Mouse (Mus musculus) CH12.LX (cell line): ENCODE data around the gene Prmt3. TPM values are rescaled to one million over a fixed set of nuclear protein-coding genes. Genes with fewer than 3 reads are reported as not detected.
A peak's percentile ranks its signal among the peaks of the same experiment; 100 is the strongest.

Experiments
- DNase-seq: peaks from one replicate; pipeline ENCODE4 v3.0.0-alpha.2; 2013; ENCODE audit errors: extremely low read depth
- H3K27ac ChIP-seq: 2 replicates; pipeline ENCODE4 v1.5.1; 2012; ENCODE audit warnings: low read depth, mild to moderate bottlenecking, control low read depth, moderate library complexity; ENCODE audit not compliant: insufficient read depth
- H3K27me3 ChIP-seq: replicated peaks from 2 replicates; pipeline ENCODE3; 2012; ENCODE audit warnings: inconsistent platforms
- H3K36me3 ChIP-seq, 2 experiments: replicated peaks in 1 of 2; 2 replicates each; pipeline versions ENCODE3 to v1.6.1; 2012; ENCODE audit warnings: inconsistent platforms in 1 of 2, low read length in 1 of 2, mild to moderate bottlenecking in 1 of 2, mixed read lengths in 1 of 2, moderate library complexity in 1 of 2; ENCODE audit not compliant: control insufficient read depth in 1 of 2, insufficient read depth in 1 of 2
- H3K4me1 ChIP-seq, 2 experiments: 2 replicates each; pipeline ENCODE4 v1.6.1; 2012; ENCODE audit warnings: inconsistent platforms in 1 of 2, moderate library complexity in 1 of 2; ENCODE audit not compliant: insufficient read depth in 2 of 2, control insufficient read depth in 1 of 2
- H3K4me2 ChIP-seq: 2 replicates; pipeline ENCODE4 v1.6.1; 2012; ENCODE audit warnings: low read depth, mild to moderate bottlenecking, control low read depth; ENCODE audit not compliant: poor library complexity, insufficient read depth, severe bottlenecking
- H3K4me3 ChIP-seq, 3 experiments: fragments of 150-350 bp in 1 of 3; sonication (generic) in 1 of 3; replicated peaks in 1 of 3; 2 replicates each; pipeline versions ENCODE3 to v1.5.1; 2011 to 2012; ENCODE audit warnings: low read depth in 2 of 3, low read length in 2 of 3, mild to moderate bottlenecking in 2 of 3, moderate library complexity in 2 of 3, control low read depth in 1 of 3, improper control_type of control experiment in 1 of 3, inconsistent platforms in 1 of 3, mixed read lengths in 1 of 3; ENCODE audit not compliant: poor library complexity in 1 of 3
- H3K79me2 ChIP-seq: replicated peaks from 2 replicates; pipeline ENCODE4 v1.6.1; 2012; ENCODE audit warnings: mild to moderate bottlenecking, moderate library complexity; ENCODE audit not compliant: control insufficient read depth, poor library complexity, insufficient read depth, severe bottlenecking; ENCODE audit errors: extremely low read depth
- H3K9ac ChIP-seq: 2 replicates; pipeline ENCODE4 v1.6.1; 2012; ENCODE audit warnings: low read depth, mild to moderate bottlenecking, control low read depth, moderate library complexity; ENCODE audit not compliant: insufficient read depth
- H3K9me3 ChIP-seq: replicated peaks from 2 replicates; pipeline ENCODE3; 2012; ENCODE audit warnings: low read length, inconsistent platforms, mixed read lengths
- BHLHE40 ChIP-seq: IDR thresholded peaks from 2 replicates; pipeline ENCODE4 v1.6.1; 2011; ENCODE audit warnings: mild to moderate bottlenecking, low read depth, low read length, improper control_type of control experiment
- CHD2 ChIP-seq: IDR thresholded peaks from 2 replicates; pipeline ENCODE4 v1.6.1; 2011; ENCODE audit warnings: low read length, improper control_type of control experiment
- E2F4 ChIP-seq: IDR thresholded peaks from 2 replicates; pipeline ENCODE4 v1.6.1; 2011; ENCODE audit warnings: low read depth, low read length, improper control_type of control experiment; ENCODE audit not compliant: insufficient replicate concordance
- ETS1 ChIP-seq: conservative IDR thresholded peaks from 2 replicates; pipeline ENCODE4 v1.6.1; 2012; ENCODE audit warnings: low read depth, mild to moderate bottlenecking, inconsistent platforms, low read length, improper control_type of control experiment, moderate library complexity
- MAFK ChIP-seq: IDR thresholded peaks from 2 replicates; pipeline ENCODE4 v1.6.1; 2011; ENCODE audit warnings: low read length, improper control_type of control experiment; ENCODE audit not compliant: insufficient replicate concordance
- MYC ChIP-seq: IDR thresholded peaks from 2 replicates; pipeline ENCODE4 v1.6.1; 2011; ENCODE audit warnings: low read depth, mild to moderate bottlenecking, improper control_type of control experiment, low read length
- NELFE ChIP-seq: IDR thresholded peaks from 2 replicates; pipeline ENCODE4 v1.6.1; 2011; ENCODE audit warnings: low read depth, low read length, improper control_type of control experiment
- POLR2AphosphoS2 ChIP-seq: IDR thresholded peaks from 2 replicates; pipeline ENCODE4 v1.6.1; 2011; ENCODE audit warnings: low read depth, low read length, improper control_type of control experiment
- RAD21 ChIP-seq: IDR thresholded peaks from 2 replicates; pipeline ENCODE4 v1.6.1; 2011; ENCODE audit warnings: low read depth, mild to moderate bottlenecking, low read length, improper control_type of control experiment, moderate library complexity
- RCOR1 ChIP-seq: conservative IDR thresholded peaks from 2 replicates; pipeline ENCODE4 v1.6.1; 2012; ENCODE audit warnings: low read depth, mild to moderate bottlenecking, inconsistent platforms, low read length, improper control_type of control experiment
- SIN3A ChIP-seq: IDR thresholded peaks from 2 replicates; pipeline ENCODE4 v1.6.1; 2012; ENCODE audit warnings: low read length, improper control_type of control experiment, inconsistent platforms
- USF2 ChIP-seq: conservative IDR thresholded peaks from 2 replicates; pipeline ENCODE4 v1.6.1; 2011; ENCODE audit warnings: low read depth, low read length, improper control_type of control experiment
- dilution Hi-C: fragments of 300-500 bp; cut with MboI; formaldehyde crosslinking; loops from 2 replicates; pipeline ENCODE4 v1.14.3; 2020; ENCODE audit warnings: low sequenced_read_pairs; ENCODE audit not compliant: extremely low pct_unique_long_range_greater_than_20kb, extremely low pct_ligation_motif_present
- in situ Hi-C: fragments of 300-500 bp; cut with MboI; formaldehyde crosslinking; loops from 3 replicates; pipeline ENCODE4 v1.14.3; 2019; ENCODE audit warnings: low sequenced_read_pairs, low pct_ligation_motif_present, low pct_unique_long_range_greater_than_20kb, mixed read lengths
- polyA plus RNA-seq: library from polyadenylated mRNA; unstranded; fragments of >175 nt; gene quantifications from 2 replicates; pipeline ENCODE4 v1.2.1, GENCODE M21; 2012; ENCODE audit warnings: low read depth; ENCODE audit not compliant: insufficient read length
- total RNA-seq, 2 experiments: library from RNA; depleted of rRNA; stranded (reverse); fragments of 300-350 nt in 1 of 2; fragments of >200 nt in 1 of 2; gene quantifications; 2 replicates each; pipeline ENCODE4 v1.2.3; 2012 to 2014

Gene Prmt3
- total and polyA plus RNA-seq, 3 experiments: 47.9 to 86.0 (median 54.5) TPM

DNA sequence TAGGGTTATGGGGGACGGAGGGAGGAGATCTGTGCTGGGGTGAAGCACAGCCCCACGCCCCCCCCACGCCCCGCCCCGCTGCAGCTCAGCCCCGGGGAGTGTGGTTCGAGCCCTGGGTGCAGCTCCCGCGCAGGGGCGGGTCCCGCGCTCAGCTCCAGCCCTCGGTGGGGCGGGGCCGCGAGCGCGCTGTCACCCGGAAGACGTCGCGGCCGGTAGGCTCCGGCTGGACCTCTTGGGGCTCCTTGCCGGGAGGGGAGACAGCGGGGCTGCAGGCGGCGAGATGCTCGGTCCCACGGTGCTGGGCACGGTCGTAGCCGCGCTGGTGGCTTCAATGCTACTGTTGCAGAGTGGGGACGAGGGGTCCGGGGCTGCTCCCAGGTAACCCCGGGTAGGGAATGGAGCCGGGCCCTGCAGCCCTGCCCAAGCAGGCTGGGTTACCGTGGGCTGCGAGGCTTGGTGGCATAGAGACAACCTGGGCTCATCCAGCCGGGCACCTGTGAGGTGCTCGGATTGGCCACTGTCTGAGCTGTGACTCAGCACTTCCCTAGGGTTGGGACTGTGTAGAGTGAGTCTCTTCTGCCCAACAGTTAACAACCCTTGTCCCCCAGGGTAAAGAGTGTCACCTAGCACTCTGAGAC lies 19.1 kb upstream of the Prmt3 start, which contains the start of gene Htatip2:
Htatip2 (plus strand) TSS at position 182 of the 638 bp plus-strand sequence.
- TF ChIP-seq E2F4: no peak
- no peak for TF ChIP-seq POLR2AphosphoS2
- no peak for TF ChIP-seq NELFE
- TF ChIP-seq MAFK: no peak
- TF ChIP-seq SIN3A: no peak
- TF ChIP-seq USF2: no peak
- TF ChIP-seq RAD21: no peak
- TF ChIP-seq CHD2: no peak
- TF ChIP-seq RCOR1: no peak
- in situ Hi-C loops: loop anchor here (5.0 to 10.0 kb wide), 2 partner anchors 142 to 284 kb away; no protein-coding TSS in a partner anchor
- H3K9me3 ChIP-seq: peaks cover 8% of the 10 kb centered on the region
- H3K9ac ChIP-seq: no peak within 1 kb of the TSS
- H3K36me3 ChIP-seq: no peaks in the 10 kb centered on the region
- no peak within 1 kb of the TSS for H3K4me3 ChIP-seq
- dilution Hi-C loops: no loop called here
- H3K79me2 ChIP-seq: no peaks in the 10 kb centered on the region
- no peak within 1 kb of the TSS for H3K4me2 ChIP-seq
- no peak within 1 kb of the TSS for H3K27ac ChIP-seq
- DNase-seq: no peak
- peaks cover 0 to 5% of the 10 kb centered on the region in 2 experiments; a peak in 1 of 4 replicates for H3K4me1 ChIP-seq
- H3K27me3 ChIP-seq: no peaks in the 10 kb centered on the region

DNA sequence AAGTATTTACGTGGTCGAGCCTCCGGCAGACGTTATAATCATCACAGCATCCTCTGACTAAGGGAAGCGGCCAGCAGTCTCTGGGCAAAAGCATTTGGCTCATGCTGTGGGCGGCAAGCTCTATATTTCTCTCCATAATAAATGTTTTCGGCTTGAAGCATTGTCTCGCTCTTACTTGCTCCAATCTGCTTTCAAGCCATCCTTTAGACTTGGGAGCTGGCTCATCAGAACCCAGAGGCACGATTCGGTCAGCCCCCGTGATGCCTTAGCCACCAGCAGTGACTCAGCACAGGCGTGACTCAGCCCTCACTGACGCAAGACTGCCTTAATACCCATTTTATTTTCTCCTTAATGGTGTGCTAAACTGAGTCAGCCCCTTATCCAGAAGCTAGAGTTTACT lies 15.5 kb upstream of the Prmt3 start:
- in situ Hi-C loops: no loop called here
- TF ChIP-seq ETS1 (0 out of 2 replicates have a peak, but pooled peaks have one; percentile 11), MYC (no peak), BHLHE40 (0 out of 2 replicates have a peak, but pooled peaks have one; percentile 30)
- no peaks in the 10 kb centered on the region for H3K27me3 ChIP-seq
- dilution Hi-C loops: no loop called here
- no peaks in the 10 kb centered on the region for H3K36me3 ChIP-seq
- H3K4me1 ChIP-seq: peaks cover 0 to 2% of the 10 kb centered on the region in 2 experiments; a peak in 1 of 4 replicates
- no peak overlapping the region for H3K4me3 ChIP-seq
- H3K4me2 ChIP-seq: no peak overlapping the region
- H3K27ac ChIP-seq: no peak overlapping the region
- no peak overlapping the region for H3K9ac ChIP-seq
- DNase-seq: no peak
- H3K79me2 ChIP-seq: no peaks in the 10 kb centered on the region
- peaks cover 8% of the 10 kb centered on the region for H3K9me3 ChIP-seq
